ENCODE assay signal across 26 mouse cellular contexts in genomic region chr6:28292810-28293209, GRCm38 (mm10).
DNase-seq lines count a peak whose midpoint lies in the region; ATAC-seq and TF ChIP-seq lines count a peak whose summit lies in the region.
"Had no signal": no experiment of that assay in that cellular context is flagged by ENCODE, and none has a peak within 500 bp of the region (broad histone marks: within the 10 kb centered on the region; RNA-seq: fewer than 3 reads in every experiment).

No protein-coding gene starts in this region.

- H3K4me1 ChIP-seq in MEL (ENCODE audit: control insufficient read depth in 1 of 2, insufficient read depth in 2 of 2, low read length in 2 of 2) = no peaks in the 10 kb centered on the region
- no peaks in the 10 kb centered on the region for H3K4me1 ChIP-seq in cerebellum, adult 2 months (ENCODE audit: control insufficient read depth, insufficient read depth, low read length)
- H3K4me1 ChIP-seq: embryonic facial prominence, embryonic 12.5 days; embryonic facial prominence, embryonic 15.5 days; heart, embryonic 10.5 days had no signal

- ATAC-seq in megakaryocyte progenitor cell, adult 5-6 weeks (replicated peaks; ENCODE audit: poor library complexity) = 0 out of 2 replicates have a peak, but pooled peaks have one; percentile 23
- ATAC-seq: CD4-positive, CD25-positive, alpha-beta regulatory T cell, adult 4 months; forebrain, embryonic 14.5 days; forebrain, postnatal 0 days; hindbrain, postnatal 0 days; Patski had no signal

- H3K27me3 ChIP-seq in MEL (ENCODE audit: control insufficient read depth in 1 of 2, insufficient read depth in 2 of 2, low read length in 2 of 2) = no peaks in the 10 kb centered on the region; a peak in 3 of 4 replicates
- no peaks in the 10 kb centered on the region for H3K27me3 ChIP-seq in cerebellum, adult 2 months (ENCODE audit: control insufficient read depth, insufficient read depth, low read length)
- H3K27me3 ChIP-seq: embryonic facial prominence, embryonic 12.5 days had no signal

- H3K36me3 ChIP-seq in MEL (ENCODE audit: control insufficient read depth in 1 of 2, insufficient read depth in 2 of 2, low read length in 2 of 2) = no peaks in the 10 kb centered on the region
- H3K36me3 ChIP-seq: embryonic facial prominence, embryonic 12.5 days; embryonic facial prominence, embryonic 15.5 days; heart, embryonic 10.5 days; heart, embryonic 13.5 days had no signal

- no peak for TF ChIP-seq RAD21 in MEL (IDR thresholded peaks at IDR 0.05; ENCODE audit: low read depth, low read length)

- H3K79me2 ChIP-seq in MEL (ENCODE audit: control insufficient read depth, insufficient read depth, low read length, poor library complexity) = no peaks in the 10 kb centered on the region

- TF ChIP-seq POLR2A in MEL (IDR thresholded peaks at IDR 0.05; ENCODE audit: control insufficient read depth in 1 of 2, insufficient read depth in 1 of 2, low read depth in 1 of 2, low read length in 2 of 2, poor library complexity in 1 of 2) = no peak
- TF ChIP-seq POLR2A in cerebellum, adult 2 months (IDR thresholded peaks at IDR 0.05; ENCODE audit: borderline replicate concordance, insufficient read depth, low read length) = no peak

- TF ChIP-seq EP300 in MEL (IDR thresholded peaks at IDR 0.05; ENCODE audit: low read depth in 1 of 2, low read length in 2 of 2) = no peak

- no peaks in the 10 kb centered on the region for H3K9me3 ChIP-seq in MEL (replicated peaks; ENCODE audit: insufficient read depth, low read length)
- H3K9me3 ChIP-seq: embryonic facial prominence, embryonic 12.5 days; embryonic facial prominence, embryonic 15.5 days; heart, embryonic 10.5 days; heart, embryonic 13.5 days had no signal

- DNase-seq in A20 (ENCODE audit: low read depth, low spot score) = peak; percentile 51
- peak; percentile 3 for DNase-seq in MEL (ENCODE audit: low read depth, low spot score)
- peak; percentile 2 for DNase-seq in induced T-regulatory cell, adult 2 months (ENCODE audit: low read depth)
- DNase-seq in adrenal gland, postnatal 10 days = no peak
- no peak for DNase-seq in natural killer cell, adult 2 months (ENCODE audit: low spot score in 2 of 2)
- DNase-seq in cerebellum, adult 2 months = no peak
- DNase-seq: adrenal gland, postnatal 14 days; cerebellum, adult 11 months; cerebellum, adult 9-10 months; cerebellum, postnatal 14 days; forebrain, postnatal 0 days; gastrocnemius, adult 2 months; gastrocnemius, postnatal 14 days; heart, adult 2 months; heart, postnatal 14 days; heart, postnatal 4 days had no signal

- no peak overlapping the region for H3K27ac ChIP-seq in MEL (ENCODE audit: control insufficient read depth, low read depth, low read length)
- H3K27ac ChIP-seq in cerebellum, adult 2 months (ENCODE audit: insufficient read depth, low read length) = no peak overlapping the region
- H3K27ac ChIP-seq: embryonic facial prominence, embryonic 12.5 days; embryonic facial prominence, embryonic 15.5 days; gastrocnemius, adult 2 months; heart, adult 2 months; heart, embryonic 10.5 days; heart, embryonic 13.5 days; hindbrain, embryonic 14.5 days; hindbrain, postnatal 0 days had no signal

- no peak for TF ChIP-seq CTCF in MEL (IDR thresholded peaks at IDR 0.05 in 2 of 3, conservative IDR thresholded peaks at IDR 0.05 in 1 of 3; ENCODE audit: control insufficient read depth in 1 of 3, insufficient read depth in 1 of 3, low read depth in 2 of 3, low read length in 3 of 3, poor library complexity in 1 of 3, severe bottlenecking in 1 of 3)
- no peak for TF ChIP-seq CTCF in cerebellum, adult 2 months (IDR thresholded peaks at IDR 0.05; ENCODE audit: borderline replicate concordance, insufficient read depth, low read depth, low read length)

- H3K9ac ChIP-seq in MEL (ENCODE audit: control insufficient read depth, low read depth, low read length, poor library complexity, severe bottlenecking) = no peak overlapping the region
- H3K9ac ChIP-seq: embryonic facial prominence, embryonic 12.5 days; embryonic facial prominence, embryonic 15.5 days; forebrain, postnatal 0 days; heart, embryonic 13.5 days; hindbrain, embryonic 14.5 days had no signal

- H3K4me3 ChIP-seq in MEL (ENCODE audit: control insufficient read depth in 1 of 2, insufficient read depth in 1 of 2, low read depth in 2 of 2, low read length in 2 of 2) = no peak overlapping the region
- H3K4me3 ChIP-seq in cerebellum, adult 2 months (replicated peaks; ENCODE audit: insufficient read depth, low read depth, low read length) = no peak overlapping the region
- H3K4me3 ChIP-seq: embryonic facial prominence, embryonic 12.5 days; embryonic facial prominence, embryonic 15.5 days; gastrocnemius, adult 2 months; heart, adult 2 months; heart, embryonic 10.5 days; heart, embryonic 13.5 days had no signal

- 94% methylated on average over 6 of the region's 6 CpGs for WGBS in cerebellum, adult 2 months

TF ChIP-seq in MEL, 35 proteins besides CTCF, POLR2A, EP300 and RAD21:
- TF ChIP-seq E2F4 (IDR thresholded peaks at IDR 0.05; ENCODE audit: borderline replicate concordance, low read depth, low read length) (no peak), SIN3A (IDR thresholded peaks at IDR 0.05; ENCODE audit: low read length) (no peak), TCF12 (IDR thresholded peaks at IDR 0.05; ENCODE audit: low read depth, low read length) (no peak), MXI1 (IDR thresholded peaks at IDR 0.05; ENCODE audit: low read depth, low read length) (no peak), BHLHE40 (IDR thresholded peaks at IDR 0.05; ENCODE audit: borderline replicate concordance, low read depth, low read length) (no peak), MEF2A (IDR thresholded peaks at IDR 0.05; ENCODE audit: extremely low read depth, insufficient replicate concordance, low read depth, low read length, poor library complexity, severe bottlenecking) (no peak), GATA1 (IDR thresholded peaks at IDR 0.05; ENCODE audit: low read depth, low read length) (no peak), MYB (IDR thresholded peaks at IDR 0.05; ENCODE audit: low read depth, low read length) (no peak), UBTF (IDR thresholded peaks at IDR 0.05; ENCODE audit: borderline replicate concordance, insufficient read depth, low read depth, low read length) (no peak), JUND (IDR thresholded peaks at IDR 0.05; ENCODE audit: low read depth, low read length) (no peak), HCFC1 (IDR thresholded peaks at IDR 0.05; ENCODE audit: low read depth, low read length) (no peak), POLR2AphosphoS2 (IDR thresholded peaks at IDR 0.05; ENCODE audit: low read length) (no peak)

Comparison
In these comparisons a context has a peak if more than half of its experiments do, and no peak if none do; other contexts are left out.
1. DNase-seq: peak in A20 (single experiment), MEL (single experiment) and induced T-regulatory cell, adult 2 months (single experiment); none in adrenal gland, postnatal 10 days (single experiment), natural killer cell, adult 2 months (0 of 2) and cerebellum, adult 2 months (0 of 2).